Mouse (Mus musculus) layer of hippocampus, postnatal 10 days (tissue): ENCODE data around the gene Ppp1r35. TPM values are rescaled to one million over a fixed set of nuclear protein-coding genes. Genes with fewer than 3 reads are reported as not detected.

Experiments
- DNase-seq, 2 experiments: peaks; one replicate each; pipeline ENCODE4 v3.0.0; 2021; ENCODE audit warnings: low spot score in 2 of 2
- long read RNA-seq: library from polyadenylated mRNA; stranded (forward); transcript quantifications from one replicate; pipeline ENCODE4 v2.0.0, GENCODE M21; 2023
- total RNA-seq, 2 experiments: library from RNA; stranded (reverse); gene quantifications; 2 replicates each; pipeline ENCODE4 v1.2.3; 2021

Gene Ppp1r35
- total RNA-seq, result 10 to 100 TPM; 23.2 to 31.6 TPM
- long read RNA-seq, transcript Ppp1r35-201 (4 exons, 956 nt), result major isoform, 18 of 39 reads
- long read RNA-seq, partial matches to known transcripts, result 8 of 39 reads
- long read RNA-seq, other reads (novel, unspliced or antisense), result 13 of 39 reads

GRCm38 (mm10) chr5:137778635-137779034 lies at the start of gene Ppp1r35:
Gene Ppp1r35 (plus strand): TSS chr5:137778849.
- peak; percentile 97 to 99 for DNase-seq

GRCm38 (mm10) chr5:137733638-137734288 lies 44.9 kb upstream of the Ppp1r35 start:
- peak in 1 of 2 experiments; percentile 57 for DNase-seq

GRCm38 (mm10) chr5:137734289-137735061 lies 44.2 kb upstream of the Ppp1r35 start:
- peak; percentile 78 to 83 for DNase-seq

GRCm38 (mm10) chr5:137737400-137737940 lies 41.2 kb upstream of the Ppp1r35 start:
- DNase-seq, result peak in 1 of 2 experiments; percentile 51

GRCm38 (mm10) chr5:137738516-137738915 lies 40.1 kb upstream of the Ppp1r35 start:
- DNase-seq, result peak in 1 of 2 experiments; percentile 47

- DNase-seq, result no peak
Observed at GRCm38 (mm10) chr5:137739471-137739870, 39.2 kb upstream of the Ppp1r35 start.

- peak in 1 of 2 experiments; percentile 33 for DNase-seq
Observed at GRCm38 (mm10) chr5:137740506-137740905, 38.1 kb upstream of the Ppp1r35 start.

- DNase-seq, result peak; percentile 90 to 94
Observed at GRCm38 (mm10) chr5:137741023-137741931, 37.4 kb upstream of the Ppp1r35 start, which contains the start of gene Nyap1. Gene Nyap1 (minus strand): TSS chr5:137741607.

GRCm38 (mm10) chr5:137742048-137742447 lies 36.6 kb upstream of the Ppp1r35 start:
- DNase-seq, result peak in 1 of 2 experiments; percentile 12

GRCm38 (mm10) chr5:137742836-137743235 lies 35.8 kb upstream of the Ppp1r35 start:
- DNase-seq, result no peak

GRCm38 (mm10) chr5:137744197-137744596 lies 34.5 kb upstream of the Ppp1r35 start:
- DNase-seq, result no peak

- DNase-seq, result peak; percentile 93 to 94
Observed at GRCm38 (mm10) chr5:137745214-137746171, 33.2 kb upstream of the Ppp1r35 start, which contains the start of gene Tsc22d4. Gene Tsc22d4 (plus strand): TSS chr5:137745730.

GRCm38 (mm10) chr5:137746282-137746850 lies 32.3 kb upstream of the Ppp1r35 start:
- peak in 1 of 2 experiments; percentile 66 for DNase-seq

GRCm38 (mm10) chr5:137746851-137747325 lies 31.8 kb upstream of the Ppp1r35 start:
- DNase-seq, result no peak

GRCm38 (mm10) chr5:137747326-137747961 lies 31.2 kb upstream of the Ppp1r35 start:
- peak in 1 of 2 experiments; percentile 69 for DNase-seq

- no peak for DNase-seq
Observed at GRCm38 (mm10) chr5:137748130-137748770, 30.4 kb upstream of the Ppp1r35 start.

- DNase-seq, result no peak
Observed at GRCm38 (mm10) chr5:137749196-137749836, 29.3 kb upstream of the Ppp1r35 start.
